ENCODE assay signal across 8 mouse cellular contexts in the genomic region with DNA sequence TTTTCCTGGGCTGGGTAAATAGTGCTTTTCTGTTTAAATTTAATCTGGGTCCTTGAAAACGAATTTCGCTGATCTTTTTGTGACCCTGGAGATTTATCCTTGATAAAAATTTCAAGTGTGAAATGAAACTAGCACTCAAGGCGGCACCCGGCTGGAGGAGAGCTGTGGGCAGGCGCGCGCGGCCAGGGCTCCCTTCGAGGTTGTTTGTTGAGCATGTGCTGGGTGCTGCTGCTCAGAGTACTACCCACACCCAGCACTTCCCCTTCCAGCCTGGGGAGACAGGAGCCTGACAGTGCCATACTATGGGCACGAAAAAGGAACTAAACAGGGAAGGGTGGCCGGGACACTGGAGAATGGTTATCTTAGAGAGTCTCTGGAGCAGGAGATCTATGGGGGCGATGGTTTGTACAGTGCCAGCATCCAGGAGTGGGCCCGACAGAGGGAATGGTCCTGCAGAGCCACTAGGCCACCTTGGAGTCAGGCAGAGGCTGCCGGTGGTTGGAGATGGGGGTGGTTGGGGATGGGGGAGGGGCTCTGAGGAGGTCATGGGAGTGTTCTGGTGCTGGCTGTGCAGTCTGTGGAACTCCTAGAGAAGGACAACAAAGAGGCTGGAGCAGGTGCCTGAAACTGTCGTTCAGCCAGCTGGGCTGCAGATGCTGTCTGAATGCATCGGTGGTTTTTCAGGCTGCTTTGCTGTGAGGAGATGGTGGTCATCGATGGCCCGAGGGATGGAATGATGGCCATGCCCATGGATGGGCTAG. TPM values are rescaled to one million over a fixed set of nuclear protein-coding genes. Genes with fewer than 3 reads are reported as not detected.
DNase-seq lines count a peak whose midpoint lies in the region; ATAC-seq and TF ChIP-seq lines count a peak whose summit lies in the region.

No protein-coding gene starts in this region.

- no peaks in the 10 kb centered on the region for H3K9me3 ChIP-seq in forebrain, embryonic 11.5 days (ENCODE audit: control insufficient read depth, low read length)
- H3K9me3 ChIP-seq in kidney, embryonic 14.5 days (ENCODE audit: control insufficient read depth, low read length) = no peaks in the 10 kb centered on the region
- H3K9me3 ChIP-seq in stomach, embryonic 16.5 days (replicated peaks; ENCODE audit: control insufficient read depth, low read length) = no peaks in the 10 kb centered on the region

- H3K4me1 ChIP-seq in forebrain, embryonic 11.5 days (replicated peaks; ENCODE audit: control insufficient read depth, insufficient read depth, low read length) = peaks cover 8% of the 10 kb centered on the region; the same call in 1 of the 2 replicates
- H3K4me1 ChIP-seq in kidney, embryonic 14.5 days (ENCODE audit: control insufficient read depth, insufficient read depth, low read length) = peaks cover 21% of the 10 kb centered on the region
- H3K4me1 ChIP-seq in stomach, embryonic 16.5 days (ENCODE audit: control insufficient read depth, insufficient read depth, low read length) = 0 out of 2 replicates have a peak, but pooled peaks cover 3% of the 10 kb centered on the region

- H3K9ac ChIP-seq in forebrain, embryonic 11.5 days (ENCODE audit: low read length) = peak overlapping the region; percentile 27; the same call in 1 of the 2 replicates
- 0 out of 2 replicates have a peak overlapping the region, but pooled peaks have one; percentile 0 for H3K9ac ChIP-seq in kidney, embryonic 14.5 days (ENCODE audit: low read depth, low read length)
- H3K9ac ChIP-seq in stomach, embryonic 16.5 days (ENCODE audit: low read length) = no peak overlapping the region

- ATAC-seq in forebrain, embryonic 11.5 days (replicated peaks; ENCODE audit: low FRiP score) = no peak
- ATAC-seq in kidney, embryonic 14.5 days (ENCODE audit: low FRiP score, low TSS enrichment) = peak; percentile 56
- ATAC-seq in stomach, embryonic 16.5 days (ENCODE audit: insufficient read depth, low FRiP score) = no peak

- TF ChIP-seq CTCF in gastrocnemius, adult 2 months (IDR thresholded peaks at IDR 0.05) = no peak

- peak overlapping the region; percentile 47 for H3K4me2 ChIP-seq in forebrain, embryonic 11.5 days (ENCODE audit: low read depth, low read length, severe bottlenecking)
- peak overlapping the region; percentile 40 for H3K4me2 ChIP-seq in kidney, embryonic 14.5 days (replicated peaks; ENCODE audit: low read depth, low read length)
- peak overlapping the region; percentile 49 for H3K4me2 ChIP-seq in stomach, embryonic 16.5 days (ENCODE audit: low read depth, low read length)

- H3K4me3 ChIP-seq in gastrocnemius, adult 2 months = peak overlapping the region; percentile 59
- peak overlapping the region; percentile 14 for H3K4me3 ChIP-seq in forebrain, embryonic 11.5 days (ENCODE audit: low read depth, low read length)
- peak overlapping the region; percentile 19; the same call in 1 of the 2 replicates for H3K4me3 ChIP-seq in kidney, embryonic 14.5 days (ENCODE audit: low read length)
- H3K4me3 ChIP-seq in stomach, embryonic 16.5 days (replicated peaks; ENCODE audit: low read length) = peak overlapping the region; percentile 28

- no peak overlapping the region; the same call in 1 of the 2 replicates for H3K27ac ChIP-seq in gastrocnemius, adult 2 months
- no peak overlapping the region for H3K27ac ChIP-seq in forebrain, embryonic 11.5 days (ENCODE audit: low read depth, low read length)
- peak overlapping the region; percentile 74 for H3K27ac ChIP-seq in kidney, embryonic 14.5 days (ENCODE audit: low read depth, low read length)
- no peak overlapping the region for H3K27ac ChIP-seq in stomach, embryonic 16.5 days (ENCODE audit: low read length)

- no peaks in the 10 kb centered on the region for H3K36me3 ChIP-seq in forebrain, embryonic 11.5 days (ENCODE audit: control insufficient read depth, insufficient read depth, low read length)
- no peaks in the 10 kb centered on the region for H3K36me3 ChIP-seq in kidney, embryonic 14.5 days (ENCODE audit: control insufficient read depth, insufficient read depth, low read length)
- no peaks in the 10 kb centered on the region for H3K36me3 ChIP-seq in stomach, embryonic 16.5 days (ENCODE audit: control insufficient read depth, insufficient read depth, low read length)

- peaks cover 11% of the 10 kb centered on the region for H3K27me3 ChIP-seq in forebrain, embryonic 11.5 days (ENCODE audit: control insufficient read depth, insufficient read depth, low read length)
- peaks cover 9% of the 10 kb centered on the region for H3K27me3 ChIP-seq in kidney, embryonic 14.5 days (ENCODE audit: control insufficient read depth, insufficient read depth, low read length)
- H3K27me3 ChIP-seq in stomach, embryonic 16.5 days (ENCODE audit: control insufficient read depth, insufficient read depth, low read length) = peaks cover 25% of the 10 kb centered on the region

- no peak for DNase-seq in gastrocnemius, adult 2 months
- DNase-seq in gastrocnemius, postnatal 10 days = no peak
- DNase-seq in R1 (ENCODE audit: low read depth, low spot score) (peak; percentile 6), adipocyte (ENCODE audit: low spot score) (no peak)
- DNase-seq in forebrain, embryonic 11.5 days (ENCODE audit: low spot score) = peak; percentile 53
- peak; percentile 9 for DNase-seq in lung, postnatal 36 days

- WGBS in forebrain, embryonic 11.5 days = 19% methylated on average over 18 of the region's 18 CpGs
- 14% methylated on average over 18 of the region's 18 CpGs for WGBS in kidney, embryonic 14.5 days
- 18% methylated on average over 18 of the region's 18 CpGs for WGBS in stomach, embryonic 16.5 days

- intact Hi-C loops in gastrocnemius, adult 2 months (cut with DNase I) = no loop called here

RNA-seq across cellular contexts. Expression of gene Adra2c, which starts 35.9 kb away (rescaled TPM):
- under 1 TPM; 0.25 to 0.26 TPM for total RNA-seq in gastrocnemius, adult 2 months (2021)
- total RNA-seq in gastrocnemius, postnatal 10 days (2021) = under 1 TPM; 0.14 to 0.18 TPM
- 0.05 TPM in 1 of 2 replicates, not detected in the other for polyA plus RNA-seq in forebrain, embryonic 11.5 days (2014; fragmentation: Nextera tagmentation; extraction: Ambion mirVana)
- polyA plus RNA-seq in kidney, embryonic 14.5 days (2014; fragmentation: Nextera tagmentation; extraction: Ambion mirVana) = 0.47 and 0.58 TPM in 2 replicates
- not detected in 2 replicates for polyA plus RNA-seq in stomach, embryonic 16.5 days (2015; fragmentation: Nextera tagmentation; extraction: Ambion mirVana)

Comparison
In these comparisons a context has a peak if more than half of its experiments do, and no peak if none do; other contexts are left out.
1. DNase-seq: peak in R1 (single experiment), forebrain, embryonic 11.5 days (single experiment) and lung, postnatal 36 days (single experiment); none in gastrocnemius, adult 2 months (single experiment), gastrocnemius, postnatal 10 days (single experiment) and adipocyte (single experiment).
2. Peak in every context shown above with its lines, with median percentiles within 50 percentile points of each other: H3K4me3 ChIP-seq and H3K4me2 ChIP-seq.